Mouse (Mus musculus) midbrain, embryonic 15.5 days (tissue): Measurements from ENCODE around the gene Trarg1. TPM values are rescaled to one million over a fixed set of nuclear protein-coding genes. Genes with fewer than 3 reads are reported as not detected.
"Not testable (repeated sequence)": the region's sequence is repeated elsewhere in the genome, so short reads cannot be mapped to it uniquely, and the experiment has no call there.

ENCODE experiments used
- ATAC-seq: fragments of 200-750 bp; cut with Nextera tagmentation; replicated peaks from 2 replicates; pipeline ENCODE4 v1.8.0; 2017; ENCODE audit warnings: moderate TSS enrichment
- H3K27ac ChIP-seq: fragments of 300-500 bp; sonication (generic); 2 replicates; pipeline ENCODE4 v1.5.1; 2015; ENCODE audit warnings: mild to moderate bottlenecking, inconsistent platforms
- H3K27me3 ChIP-seq: fragments of 300-500 bp; sonication (generic); replicated peaks from 2 replicates; pipeline ENCODE4 v1.6.1; 2015; ENCODE audit warnings: inconsistent platforms
- H3K36me3 ChIP-seq: fragments of 300-500 bp; sonication (generic); replicated peaks from 2 replicates; pipeline ENCODE4 v1.6.1; 2015; ENCODE audit warnings: inconsistent platforms
- H3K4me1 ChIP-seq: fragments of 300-500 bp; sonication (generic); 2 replicates; pipeline ENCODE4 v1.6.1; 2015; ENCODE audit warnings: inconsistent platforms
- H3K4me2 ChIP-seq: fragments of 300-500 bp; sonication (generic); 2 replicates; pipeline ENCODE4 v1.6.1; 2015; ENCODE audit warnings: inconsistent platforms, mild to moderate bottlenecking, moderate library complexity
- H3K4me3 ChIP-seq: fragments of 300-500 bp; sonication (generic); 2 replicates; pipeline ENCODE4 v1.5.1; 2015; ENCODE audit warnings: mild to moderate bottlenecking, inconsistent platforms
- H3K9ac ChIP-seq: fragments of 300-500 bp; sonication (generic); 2 replicates; pipeline ENCODE4 v1.6.1; 2015; ENCODE audit warnings: mild to moderate bottlenecking, inconsistent platforms
- H3K9me3 ChIP-seq: fragments of 300-500 bp; sonication (generic); 2 replicates; pipeline ENCODE4 v1.6.1; 2016; ENCODE audit warnings: inconsistent platforms
- whole genome bisulfite sequencing: fragments of 180-500 bp; shearing (Covaris S2); methylation state at CpG from one replicate; pipeline ENCODE4 v1.1.7; 2015; ENCODE audit warnings: mixed read lengths; 5-methylcytosine and 5-hydroxymethylcytosine counted together
- polyA plus RNA-seq: library from polyadenylated mRNA; unstranded; fragments of >200 nt; fragmentation: Nextera tagmentation; extraction: Ambion mirVana; gene quantifications from 2 replicates; pipeline ENCODE4 v1.2.1, GENCODE M21; 2015

Trarg1 gene
- polyA plus RNA-seq: 0.10 and 0.13 TPM in 2 replicates

- not testable (repeated sequence) for H3K4me3 ChIP-seq, H3K4me1 ChIP-seq, H3K9ac ChIP-seq, ATAC-seq, H3K4me2 ChIP-seq, H3K27ac ChIP-seq, H3K9me3 ChIP-seq, H3K27me3 ChIP-seq, H3K36me3 ChIP-seq
- 35% methylated on average over 7 of the region's 8 CpGs for whole genome bisulfite sequencing
These were observed at the start of gene Trarg1 for GRCm38 (mm10) chr11:76679508-76679907. Gene Trarg1, plus strand, starts transcription at chr11:76679808.

- 22% methylated on average over 2 of the region's 2 CpGs for WGBS
- no peaks in the 10 kb centered on the region for H3K36me3 ChIP-seq
- H3K4me1 ChIP-seq: no peaks in the 10 kb centered on the region
- H3K9ac ChIP-seq: no peak overlapping the region
- no peak overlapping the region for H3K27ac ChIP-seq
- H3K27me3 ChIP-seq: no peaks in the 10 kb centered on the region
- no peak for ATAC-seq
- H3K4me3 ChIP-seq: no peak overlapping the region
- H3K9me3 ChIP-seq: no peaks in the 10 kb centered on the region
- H3K4me2 ChIP-seq: no peak overlapping the region
These were observed 49.6 kb upstream of the Trarg1 start for GRCm38 (mm10) chr11:76630023-76630422.

GRCm38 (mm10) chr11:76630487-76630886, 49.1 kb upstream of the Trarg1 start:
- 87% methylated on average over 5 of the region's 5 CpGs for WGBS
- no peak overlapping the region for H3K27ac ChIP-seq

DNA sequence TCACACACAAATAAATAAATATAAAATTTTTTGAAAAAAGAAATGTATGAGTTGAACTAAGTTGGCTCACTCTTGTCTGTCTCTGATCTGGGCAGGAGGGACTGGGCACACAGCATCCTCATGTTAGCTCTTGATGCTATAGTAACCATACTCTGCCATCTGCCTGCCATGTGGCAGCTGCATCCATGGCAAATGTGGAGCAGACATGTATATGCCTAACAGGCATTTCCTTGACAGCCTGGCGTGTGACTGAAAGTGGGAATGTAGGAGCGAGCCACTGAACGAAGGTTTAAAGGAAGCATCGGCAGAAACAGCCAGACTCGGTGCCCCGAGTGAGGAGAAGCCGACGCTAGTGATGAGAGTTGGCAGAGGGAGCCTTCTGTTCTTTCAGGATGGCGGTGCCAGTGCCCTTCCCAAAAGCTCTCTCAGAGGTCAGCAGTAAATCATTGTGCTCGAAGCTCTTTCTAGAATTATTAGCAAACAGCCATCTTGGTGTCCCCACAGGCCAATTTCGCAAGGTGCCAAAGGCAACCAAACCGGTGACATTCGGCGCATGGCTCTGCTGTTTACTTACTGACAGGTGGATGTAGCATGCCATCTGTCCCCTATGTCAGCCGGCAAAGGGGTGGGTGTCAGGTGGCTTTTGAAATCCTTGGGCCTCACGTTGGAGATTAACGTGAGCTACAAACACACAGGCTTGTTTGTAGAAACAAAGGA, 40.2 kb upstream of the Trarg1 start:
- Histone ChIP-seq H3K27me3 (no peaks in the 10 kb centered on the region), H3K27ac (no peak overlapping the region), H3K9me3 (no peaks in the 10 kb centered on the region), H3K4me2 (no peak overlapping the region), H3K36me3 (no peaks in the 10 kb centered on the region), H3K4me1 (0 out of 2 replicates have a peak, but pooled peaks cover under 1% of the 10 kb centered on the region), H3K9ac (no peak overlapping the region), H3K4me3 (no peak overlapping the region)
- 81% methylated on average over 17 of the region's 17 CpGs for WGBS
- no peak for ATAC-seq

More at GRCm38 (mm10) chr11:76630487-76630886, 49.1 kb upstream of the Trarg1 start:
- H3K4me3 ChIP-seq: no peak overlapping the region
- no peaks in the 10 kb centered on the region for H3K36me3 ChIP-seq
- H3K27me3 ChIP-seq: no peaks in the 10 kb centered on the region
- ATAC-seq: no peak
- no peak overlapping the region for H3K4me2 ChIP-seq
- no peak overlapping the region for H3K9ac ChIP-seq
- H3K9me3 ChIP-seq: no peaks in the 10 kb centered on the region
- H3K4me1 ChIP-seq: no peaks in the 10 kb centered on the region

DNA sequence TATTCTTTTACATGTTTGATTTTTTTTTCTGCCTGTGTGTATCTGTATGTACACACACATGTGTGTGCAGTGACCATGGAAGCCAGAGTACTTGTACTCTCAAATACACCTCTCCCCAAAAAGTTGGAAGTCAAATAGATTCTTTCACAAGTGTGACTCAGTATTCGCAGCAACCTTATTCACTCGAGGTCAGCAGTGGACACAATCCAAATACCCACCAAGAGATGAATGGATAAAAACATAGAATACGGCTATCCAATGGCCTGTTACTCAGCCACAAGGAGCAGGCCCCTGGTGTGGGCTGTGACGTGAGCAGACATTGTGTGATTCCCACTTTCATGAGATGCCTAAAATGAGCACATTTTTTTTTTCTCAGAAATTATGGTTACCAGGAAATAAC, 39.4 kb upstream of the Trarg1 start:
- H3K4me2 ChIP-seq: no peak overlapping the region
- H3K9me3 ChIP-seq: no peaks in the 10 kb centered on the region
- no peak overlapping the region for H3K4me3 ChIP-seq
- no peaks in the 10 kb centered on the region for H3K36me3 ChIP-seq
- no peak for ATAC-seq
- H3K27me3 ChIP-seq: no peaks in the 10 kb centered on the region
- 71% methylated on average over 4 of the region's 4 CpGs for WGBS
- H3K27ac ChIP-seq: no peak overlapping the region
- peaks cover 9% of the 10 kb centered on the region for H3K4me1 ChIP-seq
- no peak overlapping the region for H3K9ac ChIP-seq

- H3K9ac ChIP-seq: no peak overlapping the region
- H3K36me3 ChIP-seq: no peaks in the 10 kb centered on the region
- no peak overlapping the region for H3K27ac ChIP-seq
- H3K4me3 ChIP-seq: no peak overlapping the region
- no peak for ATAC-seq
- no peaks in the 10 kb centered on the region for H3K9me3 ChIP-seq
- no peak overlapping the region for H3K4me2 ChIP-seq
- peaks cover 33% of the 10 kb centered on the region for H3K4me1 ChIP-seq
- 30% methylated on average over 6 of the region's 6 CpGs for WGBS
- no peaks in the 10 kb centered on the region for H3K27me3 ChIP-seq
These were observed 35.4 kb upstream of the Trarg1 start for GRCm38 (mm10) chr11:76644257-76644656.

DNA sequence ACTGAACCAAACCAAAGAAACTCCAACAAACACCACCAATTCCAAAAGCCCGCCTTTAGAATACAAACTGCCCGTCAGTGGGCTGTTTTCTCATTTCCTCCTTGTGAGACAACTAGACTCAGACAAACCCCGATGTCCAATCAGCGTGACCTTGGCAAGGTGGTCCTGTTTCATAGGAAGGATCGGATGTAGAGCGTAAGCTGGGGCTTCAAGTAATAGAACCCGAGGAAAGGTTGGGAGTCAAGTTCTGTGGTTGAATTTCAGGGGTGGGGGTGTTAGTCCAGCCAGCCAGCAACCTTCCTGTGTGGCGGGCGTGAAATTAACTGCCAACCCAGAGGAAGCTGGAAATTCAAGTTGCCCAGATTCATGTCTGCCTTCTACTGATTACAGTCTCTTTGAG, 34.6 kb upstream of the Trarg1 start:
- 68% methylated on average over 9 of the region's 9 CpGs for WGBS
- no peak overlapping the region for H3K4me2 ChIP-seq
- H3K27ac ChIP-seq: peak overlapping the region; percentile 36; the same call in 1 of the 2 replicates
- no peaks in the 10 kb centered on the region for H3K36me3 ChIP-seq
- no peaks in the 10 kb centered on the region for H3K27me3 ChIP-seq
- no peak overlapping the region for H3K4me3 ChIP-seq
- no peak for ATAC-seq
- no peaks in the 10 kb centered on the region for H3K9me3 ChIP-seq
- no peak overlapping the region for H3K9ac ChIP-seq
- peaks cover 33% of the 10 kb centered on the region for H3K4me1 ChIP-seq

GRCm38 (mm10) chr11:76645955-76646354, 33.7 kb upstream of the Trarg1 start:
- Histone ChIP-seq H3K27ac (peak overlapping the region; percentile 52; the same call in 1 of the 2 replicates), H3K4me2 (peak overlapping the region; percentile 80), H3K9me3 (no peaks in the 10 kb centered on the region), H3K4me3 (peak overlapping the region; percentile 32), H3K36me3 (no peaks in the 10 kb centered on the region), H3K9ac (peak overlapping the region; percentile 34; the same call in 1 of the 2 replicates), H3K4me1 (peaks cover 33% of the 10 kb centered on the region), H3K27me3 (no peaks in the 10 kb centered on the region)
- under 1% methylated on average over 19 of the region's 19 CpGs for WGBS
- ATAC-seq: peak; percentile 76

DNA sequence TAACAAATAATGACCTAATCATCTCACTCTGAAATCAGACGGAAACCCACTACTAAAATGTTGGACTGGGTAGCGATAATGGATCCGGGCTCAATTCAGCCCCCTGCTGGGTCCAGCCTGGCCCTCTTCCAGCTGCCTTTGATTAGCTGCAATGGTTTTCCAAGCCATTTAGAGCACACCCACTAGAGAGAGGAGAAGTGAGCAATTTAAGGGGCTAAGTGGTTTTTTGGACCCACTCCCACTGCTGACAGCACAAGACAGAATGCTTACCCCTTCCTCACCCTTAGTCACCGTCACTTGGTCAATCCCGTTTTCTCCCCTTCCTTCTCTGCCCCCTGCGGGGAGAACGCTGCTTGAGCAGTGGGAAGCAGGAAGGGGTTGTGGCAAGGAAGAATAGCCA, 32.5 kb upstream of the Trarg1 start:
- Histone ChIP-seq H3K27me3 (no peaks in the 10 kb centered on the region), H3K27ac (peak overlapping the region; percentile 61; the same call in 1 of the 2 replicates), H3K4me1 (peaks cover 33% of the 10 kb centered on the region), H3K9me3 (no peaks in the 10 kb centered on the region), H3K36me3 (no peaks in the 10 kb centered on the region), H3K4me2 (peak overlapping the region; percentile 39), H3K9ac (peak overlapping the region; percentile 11; the same call in 1 of the 2 replicates), H3K4me3 (0 out of 2 replicates have a peak overlapping the region, but pooled peaks have one; percentile 4)
- WGBS: 4% methylated on average over 7 of the region's 7 CpGs
- peak; percentile 43 for ATAC-seq

GRCm38 (mm10) chr11:76647500-76647899, 32.1 kb upstream of the Trarg1 start:
- H3K36me3 ChIP-seq: no peaks in the 10 kb centered on the region
- peaks cover 33% of the 10 kb centered on the region for H3K4me1 ChIP-seq
- peak overlapping the region; percentile 39 for H3K4me2 ChIP-seq
- 9% methylated on average over 9 of the region's 9 CpGs for WGBS
- ATAC-seq: no peak
- H3K9me3 ChIP-seq: no peaks in the 10 kb centered on the region
- H3K27me3 ChIP-seq: no peaks in the 10 kb centered on the region
- H3K27ac ChIP-seq: peak overlapping the region; percentile 61; the same call in 1 of the 2 replicates
- H3K4me3 ChIP-seq: 0 out of 2 replicates have a peak overlapping the region, but pooled peaks have one; percentile 4
- no peak overlapping the region for H3K9ac ChIP-seq

- H3K4me2 ChIP-seq: no peak overlapping the region
- 71% methylated on average over 11 of the region's 14 CpGs for whole genome bisulfite sequencing
- no peaks in the 10 kb centered on the region for H3K27me3 ChIP-seq
- no peak overlapping the region for H3K27ac ChIP-seq
- no peaks in the 10 kb centered on the region for H3K36me3 ChIP-seq
- H3K9ac ChIP-seq: no peak overlapping the region
- H3K4me1 ChIP-seq: peaks cover 17% of the 10 kb centered on the region
- no peak for ATAC-seq
- H3K9me3 ChIP-seq: no peaks in the 10 kb centered on the region
- H3K4me3 ChIP-seq: no peak overlapping the region
These were observed 28.6 kb upstream of the Trarg1 start for GRCm38 (mm10) chr11:76650862-76651560.

- Histone ChIP-seq H3K4me1 (no peaks in the 10 kb centered on the region), H3K9me3 (no peaks in the 10 kb centered on the region), H3K9ac (no peak overlapping the region), H3K36me3 (no peaks in the 10 kb centered on the region), H3K4me3 (no peak overlapping the region), H3K4me2 (no peak overlapping the region), H3K27me3 (no peaks in the 10 kb centered on the region), H3K27ac (no peak overlapping the region)
- WGBS: 44% methylated on average over 3 of the region's 3 CpGs
- ATAC-seq: no peak
These were observed 26.7 kb upstream of the Trarg1 start for GRCm38 (mm10) chr11:76652838-76653334.
